Mouse (Mus musculus) embryo, embryonic 11 days (tissue): ENCODE data around the gene Actg1.
A peak's percentile ranks its signal among the peaks of the same experiment; 100 is the strongest.

ENCODE experiments used
- DNase-seq: peaks from one replicate; pipeline ENCODE4 v3.0.0-alpha.2; 2015

The Actg1 gene

GRCm38 (mm10) chr11:120347791-120348683, at the start of gene Actg1:
Actg1 (minus strand) TSS chr11:120348542.
- DNase-seq: peak; percentile 94

- DNase-seq: no peak
Observed at GRCm38 (mm10) chr11:120397602-120398001, 49.3 kb upstream of the Actg1 start.

- no peak for DNase-seq
Observed at GRCm38 (mm10) chr11:120395661-120396060, 47.3 kb upstream of the Actg1 start.

- no peak for DNase-seq
Observed at GRCm38 (mm10) chr11:120388580-120388979, 40.2 kb upstream of the Actg1 start.

- DNase-seq: no peak
Observed at GRCm38 (mm10) chr11:120387157-120387556, 38.8 kb upstream of the Actg1 start.

- no peak for DNase-seq
Observed at GRCm38 (mm10) chr11:120386632-120387031, 38.3 kb upstream of the Actg1 start.

GRCm38 (mm10) chr11:120382509-120382908, 34.2 kb upstream of the Actg1 start:
- DNase-seq: no peak

- no peak for DNase-seq
Observed at GRCm38 (mm10) chr11:120381157-120381556, 32.8 kb upstream of the Actg1 start.

- DNase-seq: no peak
Observed at GRCm38 (mm10) chr11:120380271-120380670, 31.9 kb upstream of the Actg1 start.

- DNase-seq: peak; percentile 98
Observed at GRCm38 (mm10) chr11:120378611-120379540, 30.5 kb upstream of the Actg1 start, which contains the start of gene Faap100. Faap100 (minus strand) TSS chr11:120378764.

- peak; percentile 50 for DNase-seq
Observed at GRCm38 (mm10) chr11:120378031-120378610, 29.8 kb upstream of the Actg1 start.

GRCm38 (mm10) chr11:120377337-120377736, 29.0 kb upstream of the Actg1 start:
- no peak for DNase-seq

GRCm38 (mm10) chr11:120376302-120377160, 28.2 kb upstream of the Actg1 start:
- no peak for DNase-seq

- DNase-seq: no peak
Observed at GRCm38 (mm10) chr11:120375324-120375723, 27.0 kb upstream of the Actg1 start.

GRCm38 (mm10) chr11:120373820-120374586, 25.7 kb upstream of the Actg1 start:
- DNase-seq: no peak

GRCm38 (mm10) chr11:120373025-120373424, 24.7 kb upstream of the Actg1 start:
- DNase-seq: no peak

- DNase-seq: peak; percentile 76
Observed at GRCm38 (mm10) chr11:120369656-120370055, 21.3 kb upstream of the Actg1 start.

GRCm38 (mm10) chr11:120366443-120367027, 18.2 kb upstream of the Actg1 start:
- no peak for DNase-seq

- DNase-seq: no peak
Observed at GRCm38 (mm10) chr11:120362891-120363290, 14.5 kb upstream of the Actg1 start.

GRCm38 (mm10) chr11:120361295-120361694, 13.0 kb upstream of the Actg1 start, which contains the start of gene Fscn2:
Fscn2 (plus strand) TSS chr11:120361534.
- DNase-seq: no peak

- DNase-seq: no peak
Observed at GRCm38 (mm10) chr11:120360755-120361154, 12.4 kb upstream of the Actg1 start.
